Mouse (Mus musculus): ENCODE measurements around the gene Pxylp1. TPM values are rescaled to one million over a fixed set of nuclear protein-coding genes. Genes with fewer than 3 reads are reported as not detected.
"Not testable (repeated sequence)": the region's sequence is repeated elsewhere in the genome, so short reads cannot be mapped to it uniquely, and the experiment has no call there.

Gene Pxylp1
- total RNA-seq (2021): 10 to 100 TPM; 22.0 to 28.3 TPM

GRCm38 (mm10) chr9:96892546-96892945 is at the start of gene Pxylp1:
Gene Pxylp1, minus strand, starts transcription at chr9:96892669.
- no peak for DNase-seq

DNA sequence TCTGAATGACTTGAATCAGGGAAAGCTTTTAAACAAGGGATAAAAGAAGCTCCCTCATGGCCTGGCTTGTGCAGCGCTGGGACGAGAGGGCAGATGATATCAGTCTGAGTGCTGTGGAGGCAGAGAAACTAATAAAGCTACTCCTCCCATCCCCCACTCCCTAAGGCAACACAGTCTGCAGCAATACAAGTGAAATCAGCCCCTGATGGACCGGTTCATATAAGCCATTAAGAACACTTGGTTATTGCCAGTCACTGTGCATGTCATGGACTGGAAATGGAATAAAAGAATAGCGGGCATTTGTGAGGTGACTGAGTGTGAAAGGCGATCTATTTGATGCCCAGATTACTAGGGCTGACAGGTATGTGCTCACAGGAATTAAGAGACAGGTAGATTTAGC is 46.4 kb upstream of the Pxylp1 start:
- DNase-seq: no peak

- DNase-seq: not testable (repeated sequence)
These were observed 44.0 kb upstream of the Pxylp1 start for GRCm38 (mm10) chr9:96936427-96936826.

GRCm38 (mm10) chr9:96935556-96936300 is 43.3 kb upstream of the Pxylp1 start:
- no peak for DNase-seq

GRCm38 (mm10) chr9:96934816-96935215 is 42.3 kb upstream of the Pxylp1 start:
- DNase-seq: no peak

DNA sequence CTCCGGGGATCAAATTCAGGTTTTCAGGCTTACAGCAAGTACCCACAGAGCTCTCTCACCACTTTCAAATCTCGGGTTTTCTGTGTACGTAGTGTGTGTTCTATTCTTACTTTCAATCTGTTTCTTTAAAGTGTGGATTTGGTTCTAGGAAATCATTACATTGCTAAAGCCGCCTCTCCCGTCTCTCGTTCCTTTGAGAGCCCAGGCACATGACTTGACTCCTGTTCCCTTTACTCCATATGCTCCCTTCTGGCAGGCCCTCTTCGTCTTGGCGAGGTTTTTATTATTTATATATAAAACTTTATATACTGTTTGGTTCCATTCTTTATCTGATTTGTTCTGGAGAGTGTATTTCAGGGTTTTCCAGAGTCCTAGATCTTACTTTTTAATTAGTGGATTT is 40.3 kb upstream of the Pxylp1 start:
- DNase-seq: no peak

GRCm38 (mm10) chr9:96923577-96924316 is 31.3 kb upstream of the Pxylp1 start:
- DNase-seq: no peak

DNA sequence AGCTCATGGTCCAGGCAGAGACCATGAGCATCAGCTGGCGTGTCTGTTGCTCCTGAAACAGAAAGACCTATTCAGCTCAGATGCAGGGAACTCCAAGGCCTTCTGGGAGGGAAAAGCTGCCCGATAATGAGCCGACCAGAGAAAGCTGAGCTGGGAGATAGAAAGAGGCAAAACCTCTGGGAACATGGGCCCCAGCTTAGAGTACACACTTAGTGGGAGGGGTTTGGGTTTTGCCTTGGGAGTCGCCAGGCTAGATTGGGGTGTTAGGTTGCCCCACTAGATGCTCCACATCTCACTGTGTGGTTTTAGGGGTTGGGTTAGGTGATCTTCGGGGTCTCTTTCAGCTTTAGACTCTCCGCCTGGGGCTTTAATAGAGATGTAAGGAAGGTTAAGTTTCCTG is 30.6 kb upstream of the Pxylp1 start:
- no peak for DNase-seq

- DNase-seq: peak; percentile 97
These were observed 24.4 kb upstream of the Pxylp1 start for GRCm38 (mm10) chr9:96916620-96917538.

- DNase-seq: no peak
These were observed 23.6 kb upstream of the Pxylp1 start for GRCm38 (mm10) chr9:96916076-96916475.

- DNase-seq: no peak
These were observed 22.4 kb upstream of the Pxylp1 start for GRCm38 (mm10) chr9:96914851-96915250.

DNA sequence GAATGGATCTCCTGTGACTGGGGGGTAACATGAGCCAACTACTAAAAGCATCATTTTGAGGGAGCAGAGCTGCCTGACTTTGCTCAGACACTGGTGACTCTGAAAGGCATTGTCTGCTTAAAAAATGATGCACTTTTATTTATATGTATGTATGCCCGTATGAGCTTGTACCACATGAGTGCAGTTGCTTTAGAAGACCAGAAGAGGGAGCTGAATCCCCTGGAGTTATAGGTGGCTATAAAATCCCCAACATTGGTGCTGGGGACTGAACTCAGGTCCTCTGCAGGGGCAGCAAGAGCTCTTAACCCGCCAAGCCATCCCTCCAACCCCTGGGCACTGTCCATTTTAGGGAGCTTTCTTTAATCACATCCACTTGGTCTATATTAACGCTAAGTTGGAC is 21.5 kb upstream of the Pxylp1 start:
- no peak for DNase-seq

DNA sequence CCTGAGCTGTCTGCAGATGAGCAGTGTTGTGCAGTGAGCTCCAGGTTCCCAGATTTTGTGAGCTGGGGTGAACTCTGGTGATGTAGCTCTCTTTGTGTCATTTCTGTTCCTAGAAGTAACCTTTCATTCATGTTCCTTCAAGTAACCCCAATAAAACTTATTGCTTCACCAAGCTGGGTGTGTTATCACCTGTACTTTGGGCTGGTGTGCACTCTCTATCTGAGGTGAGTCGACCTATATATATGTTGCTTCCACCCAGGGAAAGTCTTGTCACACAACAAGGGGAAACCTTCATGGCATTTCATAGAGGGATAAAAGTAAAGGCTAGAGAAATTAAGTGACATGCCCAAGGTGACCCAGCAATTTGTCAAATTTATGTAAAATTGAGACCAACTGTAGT is 17.0 kb upstream of the Pxylp1 start:
- no peak for DNase-seq

DNA sequence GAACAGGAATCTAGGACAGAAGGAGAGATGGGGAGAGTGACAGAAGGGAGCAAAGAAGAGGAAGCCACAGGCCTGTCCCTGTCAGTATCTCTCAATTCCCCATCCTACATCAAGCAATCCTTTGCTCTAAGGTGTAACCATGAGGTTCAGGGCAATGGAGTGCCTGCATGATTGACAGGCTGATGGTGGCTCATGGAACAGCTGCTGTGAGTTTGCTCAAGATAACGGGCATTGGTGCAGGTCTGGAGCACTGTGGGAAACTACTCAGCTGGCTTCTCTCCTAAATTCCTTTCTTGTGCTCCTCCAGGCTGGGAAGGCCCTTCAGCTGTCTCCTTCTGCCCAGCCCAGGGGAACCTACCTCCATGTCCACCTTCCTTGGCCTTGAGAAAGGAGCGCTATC is 16.3 kb upstream of the Pxylp1 start:
- no peak for DNase-seq

DNA sequence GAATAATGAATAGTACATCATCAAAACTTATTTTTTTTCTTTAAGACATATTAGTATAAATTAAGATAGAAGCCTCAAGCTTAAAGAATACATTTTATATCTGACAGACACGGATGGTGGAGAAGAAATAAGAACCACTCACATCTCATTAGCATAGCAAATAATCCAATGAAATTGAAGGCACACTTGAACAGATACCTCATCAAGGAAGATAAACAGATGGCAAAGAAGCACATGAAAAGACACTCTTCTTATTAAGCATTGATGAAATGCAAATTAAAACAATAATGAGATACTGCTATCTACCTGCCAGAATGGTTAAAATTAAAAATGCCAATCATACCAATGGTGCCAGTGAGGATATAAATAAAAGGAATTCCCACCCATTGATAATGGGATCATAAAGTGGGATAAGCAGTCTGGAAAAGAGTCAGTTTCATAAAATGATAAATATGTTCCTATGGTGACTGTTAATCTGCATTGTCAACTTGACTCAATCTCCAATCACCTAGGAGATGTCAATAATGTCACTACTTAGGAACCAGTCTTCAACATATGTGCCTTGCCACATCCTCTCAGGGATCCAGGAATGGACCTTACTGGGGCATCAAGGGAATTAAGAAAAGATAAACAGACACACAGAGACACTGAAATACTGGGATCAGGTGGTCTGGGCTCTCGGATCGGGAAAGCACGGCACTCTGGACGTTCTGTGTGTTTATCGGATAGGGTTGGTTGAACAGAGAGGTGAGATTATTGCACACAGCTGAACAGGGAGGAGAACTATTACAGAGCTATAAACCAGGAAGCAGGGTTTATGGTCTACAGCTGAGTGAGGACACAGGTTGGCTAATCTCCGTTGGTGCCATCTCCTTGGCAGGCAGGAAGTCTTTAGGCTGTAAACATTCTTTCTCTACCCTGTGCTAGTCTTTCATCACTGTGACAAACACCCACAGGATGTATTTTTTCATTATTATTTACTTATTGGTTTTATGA is 12.2 kb upstream of the Pxylp1 start:
- DNase-seq: no peak

DNA sequence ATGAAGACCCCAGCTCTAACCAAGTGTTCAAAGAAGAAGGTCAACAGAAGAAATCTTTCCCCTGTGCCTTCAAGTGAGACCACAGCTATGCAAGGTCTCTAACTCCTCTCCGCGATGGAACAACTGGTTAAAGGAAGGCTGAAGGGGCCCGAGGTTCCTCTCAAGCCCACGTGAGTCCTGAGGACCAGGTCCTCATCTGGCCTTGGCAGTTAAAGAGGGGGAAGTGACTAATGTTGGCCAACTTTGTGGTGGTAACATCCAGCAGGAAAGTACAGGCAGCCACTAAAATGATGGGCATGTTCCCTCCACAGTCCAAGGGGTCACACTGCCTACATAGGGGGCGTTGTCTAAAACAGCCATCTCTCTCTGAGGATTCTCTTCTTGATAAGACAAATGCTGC is 7.2 kb upstream of the Pxylp1 start:
- DNase-seq: no peak

- no peak for DNase-seq
These were observed 6.5 kb upstream of the Pxylp1 start for GRCm38 (mm10) chr9:96899004-96899403.

DNA sequence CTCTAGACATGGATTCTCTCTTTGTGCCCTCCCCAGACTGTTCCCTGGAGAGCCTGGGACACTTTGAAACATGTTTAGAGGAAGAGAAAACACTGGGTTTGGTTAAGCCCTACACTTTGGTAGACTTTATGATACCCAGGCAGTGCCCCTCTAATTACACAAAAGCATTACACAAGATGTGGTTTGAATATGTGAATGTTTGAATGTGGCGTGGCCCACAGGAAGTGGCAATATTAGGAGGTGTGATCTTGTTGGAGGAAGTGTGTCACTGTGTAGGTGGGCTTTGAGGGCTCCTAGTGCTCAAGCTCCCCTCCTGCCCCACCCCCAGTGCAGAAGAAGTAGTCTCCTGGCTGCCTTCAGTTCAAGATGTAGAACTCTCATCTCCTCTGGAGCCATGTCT is 4.2 kb upstream of the Pxylp1 start:
- DNase-seq: no peak

GRCm38 (mm10) chr9:96893582-96893981 is 1.1 kb upstream of the Pxylp1 start:
- DNase-seq: no peak

GRCm38 (mm10) chr9:96891341-96892330 is 833 bp downstream of the Pxylp1 start:
- no peak for DNase-seq

Measured in heart, postnatal 4 days (tissue).